Mouse (Mus musculus): ENCODE results near the gene Cd81.

Gene Cd81

DNA sequence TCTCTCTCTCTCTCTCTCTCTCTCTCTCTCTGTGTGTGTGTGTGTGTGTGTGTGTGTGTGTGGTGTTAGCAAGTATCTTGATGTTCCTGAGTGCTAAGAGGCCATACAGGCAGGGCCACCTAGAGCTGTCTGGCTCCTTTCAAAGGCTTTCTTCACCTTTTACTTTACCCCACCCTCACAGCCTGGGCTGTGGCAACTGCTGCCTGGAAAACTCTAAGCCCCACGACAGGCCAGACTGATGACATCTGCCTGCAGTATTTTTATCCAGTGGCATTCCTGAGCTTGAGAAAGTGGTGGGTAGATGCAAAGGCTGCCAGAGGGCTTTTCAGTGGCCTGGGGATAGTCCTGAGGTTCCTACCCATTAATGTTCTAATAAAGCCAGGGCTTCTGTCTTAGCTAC is 59.9 kb downstream of the Cd81 start:
- no peak for DNase-seq (ENCODE audit: low read depth)

DNA sequence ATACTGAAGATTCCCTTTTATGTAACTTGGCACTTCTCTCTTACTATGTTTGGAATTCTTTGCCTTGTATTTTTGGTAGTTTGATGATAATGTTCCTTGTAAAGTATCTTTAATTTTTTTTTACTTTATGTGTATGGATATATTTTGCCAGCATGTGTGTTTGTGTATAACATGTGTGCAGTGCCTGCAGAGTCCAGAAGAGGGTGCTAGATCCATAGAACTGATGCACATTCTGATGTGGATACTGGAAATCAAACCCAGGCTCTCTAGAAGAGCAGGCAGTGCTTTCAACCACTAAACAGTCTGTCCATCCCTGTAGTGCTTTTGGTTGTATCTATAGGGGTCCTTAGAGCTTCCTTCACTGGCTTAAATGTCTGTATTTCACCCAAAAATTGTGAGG is 62.2 kb downstream of the Cd81 start:
- no peak for DNase-seq (ENCODE audit: low read depth)

DNA sequence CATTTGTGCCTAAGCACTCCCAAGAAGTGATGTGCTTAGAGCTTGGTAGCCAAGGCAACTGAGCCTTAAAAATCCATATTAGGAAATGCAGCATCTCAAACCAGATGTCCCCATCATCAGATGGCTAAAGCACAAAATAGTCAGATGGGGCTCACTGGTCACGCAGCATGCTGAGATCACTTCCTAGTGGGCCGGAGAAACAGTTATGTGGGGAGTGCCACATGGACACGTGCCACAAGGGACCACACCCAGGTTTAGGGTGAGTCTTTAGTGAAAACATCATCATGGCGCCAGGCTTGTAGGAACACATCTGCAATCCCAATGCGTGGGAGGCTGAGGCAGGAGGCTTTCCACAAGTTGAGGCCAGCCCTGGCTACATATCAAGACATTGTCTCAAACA is 64.0 kb downstream of the Cd81 start:
- no peak for DNase-seq (ENCODE audit: low read depth)

Data from c-Kit-positive CD71-negative TER-119-negative erythroid progenitor cells, embryonic 14.5 days (primary cell).